Mouse (Mus musculus) hematopoietic stem cell, adult 5-6 weeks (primary cell): ENCODE data around the gene Tmem198b. TPM values are rescaled to one million over a fixed set of nuclear protein-coding genes. Genes with fewer than 3 reads are reported as not detected.

Experiments used
- total RNA-seq: library from RNA; stranded (forward); fragments of 172-1452, 232-1000 nt; gene quantifications from 2 replicates; pipeline ENCODE4 v1.2.3, GENCODE M21; 2017

The Tmem198b gene
- total RNA-seq, 1 experiment from 2014 or later, result 4.9 TPM

Other genes with a start within 250 kb of the Tmem198b start
- gene Pa2g4, start 238.4 kb downstream of the Tmem198b start, total RNA-seq, result 225 and 337 TPM in 2 replicates
- gene Erbb3, start 214.7 kb downstream of the Tmem198b start, total RNA-seq, result 0.99 and 1.8 TPM in 2 replicates
- gene Rps26, start 177.6 kb downstream of the Tmem198b start, total RNA-seq, result 1,013 and 1,172 TPM in 2 replicates
- gene Ikzf4, start 158.4 kb downstream of the Tmem198b start, total RNA-seq, result 0.06 and 0.50 TPM in 2 replicates
- gene Suox, start 130.3 kb downstream of the Tmem198b start, total RNA-seq, result 7.7 and 8.0 TPM in 2 replicates
- 36.4 and 51.5 TPM in 2 replicates for gene Rab5b, start 108.1 kb downstream of the Tmem198b start, total RNA-seq
- 1.2 and 1.8 TPM in 2 replicates for gene Pmel, start 100.2 kb downstream of the Tmem198b start, total RNA-seq
- gene Cdk2, start 99.3 kb downstream of the Tmem198b start, total RNA-seq, result 72.5 and 89.6 TPM in 2 replicates
- gene Dgka, start 59.5 kb downstream of the Tmem198b start, total RNA-seq, result 15.4 and 17.8 TPM in 2 replicates
- 29.2 and 57.2 TPM in 2 replicates for gene Pym1, start 56.5 kb downstream of the Tmem198b start, total RNA-seq
- gene Mmp19, start 13.5 kb downstream of the Tmem198b start, total RNA-seq, result 1.0 TPM in 1 of 2 replicates, not detected in the other
- 34.6 and 48.0 TPM in 2 replicates for gene Dnajc14, start 308 bp downstream of the Tmem198b start, total RNA-seq
- 200 and 239 TPM in 2 replicates for gene Sarnp, start 13.0 kb upstream of the Tmem198b start, total RNA-seq
- gene Ormdl2, start 17.3 kb upstream of the Tmem198b start, total RNA-seq, result 61.1 and 74.1 TPM in 2 replicates
- 1.8 and 2.7 TPM in 2 replicates for gene Gdf11, start 87.3 kb upstream of the Tmem198b start, total RNA-seq
- 54.5 and 113 TPM in 2 replicates for gene Cd63, start 96.6 kb upstream of the Tmem198b start, total RNA-seq
- gene Rdh5, start 118.5 kb upstream of the Tmem198b start, total RNA-seq, result 1.3 and 5.1 TPM in 2 replicates
- gene Bloc1s1, start 119.7 kb upstream of the Tmem198b start, total RNA-seq, result 52.2 and 102 TPM in 2 replicates
- not detected in 2 replicates for gene Itga7, start 129.4 kb upstream of the Tmem198b start, total RNA-seq
- gene Mettl7b, start 156.6 kb upstream of the Tmem198b start, total RNA-seq, result not detected in 2 replicates
- not detected in 2 replicates for gene Olfr9, start 185.1 kb upstream of the Tmem198b start, total RNA-seq
- not detected in 2 replicates for gene Olfr763, start 206.4 kb upstream of the Tmem198b start, total RNA-seq
- gene Olfr764-ps1, start 235.5 kb upstream of the Tmem198b start, total RNA-seq, result not detected in 2 replicates
- not detected in 2 replicates for gene Olfr765, start 245.6 kb upstream of the Tmem198b start, total RNA-seq